ENCODE assay signal across 9 mouse cellular contexts in genomic region chr7:82715912-82716601, GRCm38 (mm10).
DNase-seq lines count a peak whose midpoint lies in the region; ATAC-seq and TF ChIP-seq lines count a peak whose summit lies in the region.
"Had no signal": no experiment of that assay in that cellular context is flagged by ENCODE, and none has a peak within 500 bp of the region (broad histone marks: within the 10 kb centered on the region; RNA-seq: fewer than 3 reads in every experiment).

No protein-coding gene starts in this region.

- peak; percentile 28 for ATAC-seq in forebrain, embryonic 13.5 days
- no peak for ATAC-seq in limb, embryonic 12.5 days (ENCODE audit: insufficient number of reproducible peaks, insufficient read depth, low FRiP score, low TSS enrichment, low read depth)
- ATAC-seq in neural tube, embryonic 14.5 days (ENCODE audit: low read depth), result peak; percentile 39

- H3K27me3 ChIP-seq in forebrain, embryonic 13.5 days, result no peaks in the 10 kb centered on the region
- H3K27me3 ChIP-seq in limb, embryonic 12.5 days, result no peaks in the 10 kb centered on the region
- no peaks in the 10 kb centered on the region for H3K27me3 ChIP-seq in neural tube, embryonic 14.5 days (ENCODE audit: control insufficient read depth, insufficient read depth, low read length)

- H3K27ac ChIP-seq in layer of hippocampus, adult 2 months, result peak overlapping the region; percentile 29; the same call in 1 of the 2 replicates
- H3K27ac ChIP-seq in forebrain, embryonic 13.5 days, result peak overlapping the region; percentile 74
- H3K27ac ChIP-seq in limb, embryonic 12.5 days, result peak overlapping the region; percentile 91
- H3K27ac ChIP-seq in neural tube, embryonic 14.5 days (ENCODE audit: low read depth, low read length), result peak overlapping the region; percentile 84
- H3K27ac ChIP-seq: heart, adult 2 months had no signal

- 46% methylated on average over 8 of the region's 8 CpGs for WGBS in forebrain, embryonic 13.5 days
- WGBS in limb, embryonic 12.5 days, result 10% methylated on average over 8 of the region's 8 CpGs
- 13% methylated on average over 8 of the region's 8 CpGs for WGBS in neural tube, embryonic 14.5 days

- no peak for DNase-seq in layer of hippocampus, adult 2 months (ENCODE audit: low spot score in 2 of 2)
- DNase-seq in layer of hippocampus, postnatal 36 days, result no peak
- no peak for DNase-seq in thymus, postnatal 36 days
- DNase-seq in ovary, postnatal 10 days (ENCODE audit: low spot score), result no peak
- DNase-seq in layer of hippocampus, adult 11-12 months (ENCODE audit: low spot score), result no peak

- no peaks in the 10 kb centered on the region for H3K9me3 ChIP-seq in forebrain, embryonic 13.5 days (replicated peaks)
- no peaks in the 10 kb centered on the region for H3K9me3 ChIP-seq in limb, embryonic 12.5 days
- H3K9me3 ChIP-seq in neural tube, embryonic 14.5 days (ENCODE audit: control insufficient read depth, low read length), result no peaks in the 10 kb centered on the region

- peak overlapping the region; percentile 2; the same call in 1 of the 2 replicates for H3K9ac ChIP-seq in forebrain, embryonic 13.5 days
- H3K9ac ChIP-seq in limb, embryonic 12.5 days (replicated peaks), result no peak overlapping the region; the same call in 1 of the 2 replicates
- H3K9ac ChIP-seq in neural tube, embryonic 14.5 days (replicated peaks; ENCODE audit: low read depth, low read length), result peak overlapping the region; percentile 17; the same call in 1 of the 2 replicates

- no peaks in the 10 kb centered on the region for H3K36me3 ChIP-seq in forebrain, embryonic 13.5 days (ENCODE audit: poor library complexity, severe bottlenecking)
- H3K36me3 ChIP-seq in limb, embryonic 12.5 days, result peaks cover 6% of the 10 kb centered on the region; the same call in 1 of the 2 replicates
- no peaks in the 10 kb centered on the region for H3K36me3 ChIP-seq in neural tube, embryonic 14.5 days (ENCODE audit: control insufficient read depth, insufficient read depth, low read length)

- TF ChIP-seq CTCF in layer of hippocampus, adult 2 months (conservative IDR thresholded peaks at IDR 0.05), result no peak

- no peak overlapping the region for H3K4me3 ChIP-seq in layer of hippocampus, adult 2 months
- no peak overlapping the region for H3K4me3 ChIP-seq in forebrain, embryonic 13.5 days
- H3K4me3 ChIP-seq in limb, embryonic 12.5 days (replicated peaks), result no peak overlapping the region
- no peak overlapping the region for H3K4me3 ChIP-seq in neural tube, embryonic 14.5 days (ENCODE audit: low read depth, low read length)
- H3K4me3 ChIP-seq: heart, adult 2 months had no signal

- peaks cover 11% of the 10 kb centered on the region for H3K4me1 ChIP-seq in forebrain, embryonic 13.5 days
- peaks cover 66% of the 10 kb centered on the region for H3K4me1 ChIP-seq in limb, embryonic 12.5 days (replicated peaks)
- H3K4me1 ChIP-seq in neural tube, embryonic 14.5 days (ENCODE audit: control insufficient read depth, insufficient read depth, low read length), result peaks cover 14% of the 10 kb centered on the region; the same call in 1 of the 2 replicates

- no peak overlapping the region for H3K4me2 ChIP-seq in forebrain, embryonic 13.5 days
- peak overlapping the region; percentile 23 for H3K4me2 ChIP-seq in limb, embryonic 12.5 days
- peak overlapping the region; percentile 0; the same call in 1 of the 2 replicates for H3K4me2 ChIP-seq in neural tube, embryonic 14.5 days (ENCODE audit: low read depth, low read length)

Comparison
In these comparisons a context has a peak if more than half of its experiments do, and no peak if none do; other contexts are left out.
1. H3K27ac ChIP-seq: peak in every context shown above with its lines; median percentile 91 in limb, embryonic 12.5 days; 84 in neural tube, embryonic 14.5 days; 74 in forebrain, embryonic 13.5 days; 29 in layer of hippocampus, adult 2 months.